Mouse (Mus musculus): ENCODE results near the gene Cpeb2. TPM values are rescaled to one million over a fixed set of nuclear protein-coding genes. Genes with fewer than 3 reads are reported as not detected.

Cpeb2 gene
- polyA plus RNA-seq (2014; fragmentation: Illumina TruSeq; extraction: RNeasy Lipid Tissue Mini Kit (QIAGEN cat#74804); ENCODE audit: low read depth, low replicate concordance) = 622 TPM

DNA sequence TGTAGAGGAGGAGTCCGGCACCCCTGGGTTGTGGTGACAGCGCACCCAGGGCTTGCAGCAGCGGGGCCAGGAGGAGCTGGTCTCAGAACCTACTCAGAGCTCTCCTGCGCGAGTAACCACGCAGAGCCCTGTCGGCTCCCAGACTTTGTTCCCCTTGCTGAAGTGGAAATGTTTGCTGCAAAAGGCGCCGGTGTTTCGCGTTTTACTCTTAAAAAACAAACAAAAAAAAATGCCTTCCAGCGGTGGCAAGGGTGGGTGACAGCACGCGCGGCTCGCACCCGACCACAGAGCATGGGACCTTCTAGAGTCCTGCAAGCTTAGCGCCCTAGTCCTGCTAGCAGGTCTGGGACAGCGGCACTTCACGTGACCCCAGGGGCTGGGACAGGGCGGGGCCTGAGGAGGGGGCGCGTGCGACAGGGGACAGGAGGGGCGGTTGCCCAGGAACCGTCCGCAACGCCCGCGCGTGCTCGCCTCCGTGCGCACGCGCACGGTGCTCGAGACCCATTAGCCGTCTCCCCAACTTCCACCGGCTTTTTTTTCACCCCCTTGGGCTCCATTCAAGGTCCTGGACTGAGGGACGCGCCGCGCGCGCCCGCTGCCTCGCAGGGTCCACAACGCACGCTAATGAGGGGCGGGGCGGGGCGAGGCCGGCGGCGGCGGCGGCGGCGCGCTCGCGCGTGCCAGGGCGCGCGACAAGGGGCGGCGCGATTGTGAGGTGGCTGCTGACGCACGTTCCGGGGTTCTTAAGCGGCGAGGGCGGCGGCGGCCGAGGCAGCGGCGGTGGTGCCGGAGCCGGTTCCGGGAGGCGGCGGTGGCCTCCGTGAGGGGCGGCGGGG is at the start of gene Cpeb2:
Cpeb2 (plus strand) TSS at position 691 of the 836 bp plus-strand sequence.

Measured in testis, adult 10 weeks (tissue).